Mouse (Mus musculus) R1 (cell line): ENCODE results near the gene Scrn2.

Source experiments
- DNase-seq: peaks from one replicate; pipeline ENCODE4 v3.0.0-alpha.2; 2018; ENCODE audit warnings: low read depth, low spot score

Scrn2 gene

DNA sequence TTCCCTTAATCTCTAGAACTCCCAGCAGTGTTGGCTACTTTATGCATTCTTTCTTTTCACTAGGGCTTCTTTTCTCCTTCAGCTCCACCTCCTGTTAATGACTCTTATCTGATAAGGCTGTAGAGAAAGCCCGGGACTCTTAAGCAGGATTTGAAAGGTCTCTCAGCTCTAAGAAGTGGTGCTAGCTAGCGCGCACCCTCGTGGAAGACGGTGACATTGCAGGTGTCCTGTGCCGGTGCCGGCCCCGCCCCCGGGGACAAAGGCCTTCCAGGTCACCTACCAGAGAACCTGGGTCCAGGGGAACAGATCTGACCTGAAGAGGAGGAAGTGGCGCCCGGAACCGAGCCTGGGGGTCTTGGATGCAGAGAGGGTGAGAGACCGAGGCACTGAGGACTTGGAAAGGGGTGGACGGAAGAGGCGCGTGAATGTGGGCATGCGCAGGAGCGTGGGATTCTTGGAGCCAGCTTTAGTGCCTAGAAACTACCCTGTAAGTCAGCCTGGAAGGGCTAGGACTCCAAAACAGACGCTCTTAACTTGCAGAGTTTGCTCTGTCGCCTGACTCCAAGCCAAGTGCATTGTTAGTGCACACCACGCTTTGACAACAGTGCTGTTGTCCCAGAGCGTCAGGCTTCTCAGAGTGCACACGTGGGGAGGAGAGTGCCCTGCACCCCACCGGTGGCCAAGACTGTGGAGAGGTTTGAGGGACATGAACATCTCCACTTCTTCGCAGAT lies at the start of gene Scrn2:
Scrn2 (plus strand) TSS at position 253 of the 732 bp plus-strand sequence.
- peak; percentile 92 for DNase-seq

DNA sequence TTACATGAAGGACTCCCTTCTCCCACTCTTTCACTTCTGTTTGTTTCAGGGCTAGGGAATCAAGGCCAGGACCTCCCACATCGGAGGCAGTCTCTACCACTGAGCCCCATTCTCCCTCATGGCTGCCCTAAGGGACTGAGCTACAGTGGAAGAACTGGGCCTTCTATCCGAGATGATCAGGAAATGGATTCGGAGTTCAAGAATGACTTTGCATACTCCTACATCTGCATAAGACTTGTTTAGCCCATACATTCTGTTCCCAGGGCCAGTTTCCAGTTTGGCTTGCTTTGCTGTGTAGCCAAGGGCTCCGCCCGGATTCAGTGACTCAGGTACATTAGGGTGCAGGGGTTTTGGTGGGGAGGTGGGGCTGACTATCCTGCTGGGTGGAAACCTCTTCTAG lies 49.7 kb upstream of the Scrn2 start:
- peak; percentile 93 for DNase-seq

- DNase-seq: no peak
Measured at GRCm38 (mm10) chr11:96981461-96981860, 48.3 kb upstream of the Scrn2 start.

DNA sequence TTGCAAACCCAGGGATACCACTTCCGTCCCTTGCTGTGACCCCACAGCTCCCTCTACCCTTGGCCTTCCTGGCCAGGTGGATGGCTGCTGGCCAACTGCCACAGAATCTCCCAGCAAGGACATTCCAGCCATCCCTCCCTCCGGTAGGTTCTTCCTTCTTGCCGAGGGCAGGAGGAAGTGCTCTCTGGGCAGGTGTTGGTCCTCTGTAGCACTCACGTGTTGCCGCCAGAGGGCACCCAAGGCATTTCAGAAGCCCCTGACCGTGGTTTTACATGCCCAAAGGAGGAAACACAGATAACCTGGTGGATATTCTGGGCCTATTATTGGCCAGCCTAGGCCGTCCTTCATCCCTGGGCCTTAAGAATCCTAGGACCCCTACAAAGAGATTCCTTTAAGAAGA lies 47.4 kb upstream of the Scrn2 start:
- DNase-seq: peak; percentile 91

GRCm38 (mm10) chr11:96982859-96983258 lies 46.9 kb upstream of the Scrn2 start, which contains the start of gene Sp2:
Sp2 (minus strand) TSS chr11:96982959.
- DNase-seq: no peak

DNA sequence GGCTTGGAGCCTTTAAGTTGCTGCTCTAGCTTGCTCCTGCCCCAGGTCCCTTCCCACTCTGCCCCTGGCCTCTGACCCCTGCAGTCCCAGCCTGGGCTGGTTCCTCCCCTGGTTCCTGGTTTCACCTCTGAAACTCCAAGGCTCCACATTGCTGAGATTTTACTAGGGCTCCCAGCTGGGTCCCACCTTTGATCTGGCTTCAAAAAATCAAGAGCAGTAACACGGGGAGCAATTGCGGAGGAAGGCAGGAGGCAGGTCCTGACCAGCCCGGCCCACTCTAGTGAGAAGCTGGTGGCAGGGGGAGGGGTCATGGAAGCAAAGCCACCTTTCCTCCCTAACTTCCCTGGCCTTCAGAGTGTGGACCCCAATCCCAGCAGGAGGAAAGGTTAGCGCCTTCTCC lies 44.8 kb upstream of the Scrn2 start:
- DNase-seq: no peak

DNA sequence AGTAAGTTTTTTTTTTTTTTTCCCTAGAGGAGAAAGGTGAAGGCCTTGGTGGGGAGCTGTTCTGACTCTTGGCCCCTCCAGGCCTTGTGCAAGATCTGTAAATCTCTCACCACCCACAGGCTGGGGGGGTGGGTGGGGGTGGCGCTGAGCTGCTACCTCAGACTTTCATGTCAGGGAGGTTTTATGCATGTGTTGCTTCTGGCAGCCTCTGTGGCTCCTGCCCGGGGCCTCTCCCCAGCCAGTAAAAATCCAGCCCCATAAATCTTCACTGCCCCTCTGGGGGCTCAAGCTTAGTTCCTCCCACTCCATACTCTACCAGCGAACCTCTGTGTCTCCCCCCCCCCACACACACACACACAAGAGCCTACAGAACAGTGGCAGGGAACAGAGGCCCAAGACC lies 43.3 kb upstream of the Scrn2 start:
- no peak for DNase-seq

- peak; percentile 75 for DNase-seq
Measured at GRCm38 (mm10) chr11:96987873-96988655, 41.7 kb upstream of the Scrn2 start.

DNA sequence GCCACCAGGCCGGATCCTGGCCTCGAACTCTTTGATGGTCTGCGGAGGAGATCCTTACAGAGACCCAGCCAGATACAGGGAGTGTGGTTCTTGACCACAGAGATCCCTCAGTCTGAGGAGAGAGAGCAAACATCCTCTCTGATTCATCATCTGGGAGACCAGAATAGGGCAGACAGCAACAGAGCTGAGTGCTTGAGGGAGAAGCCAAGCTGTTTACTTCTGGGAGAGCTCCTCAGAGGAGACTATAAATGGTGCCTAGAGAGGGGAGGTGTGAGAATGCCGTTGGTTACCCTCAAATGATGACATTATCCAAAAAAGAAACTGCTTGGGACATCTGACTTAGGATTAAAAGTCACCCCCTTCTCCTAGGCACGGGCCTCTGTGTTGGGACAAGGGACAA lies 38.2 kb upstream of the Scrn2 start:
- DNase-seq: no peak

DNA sequence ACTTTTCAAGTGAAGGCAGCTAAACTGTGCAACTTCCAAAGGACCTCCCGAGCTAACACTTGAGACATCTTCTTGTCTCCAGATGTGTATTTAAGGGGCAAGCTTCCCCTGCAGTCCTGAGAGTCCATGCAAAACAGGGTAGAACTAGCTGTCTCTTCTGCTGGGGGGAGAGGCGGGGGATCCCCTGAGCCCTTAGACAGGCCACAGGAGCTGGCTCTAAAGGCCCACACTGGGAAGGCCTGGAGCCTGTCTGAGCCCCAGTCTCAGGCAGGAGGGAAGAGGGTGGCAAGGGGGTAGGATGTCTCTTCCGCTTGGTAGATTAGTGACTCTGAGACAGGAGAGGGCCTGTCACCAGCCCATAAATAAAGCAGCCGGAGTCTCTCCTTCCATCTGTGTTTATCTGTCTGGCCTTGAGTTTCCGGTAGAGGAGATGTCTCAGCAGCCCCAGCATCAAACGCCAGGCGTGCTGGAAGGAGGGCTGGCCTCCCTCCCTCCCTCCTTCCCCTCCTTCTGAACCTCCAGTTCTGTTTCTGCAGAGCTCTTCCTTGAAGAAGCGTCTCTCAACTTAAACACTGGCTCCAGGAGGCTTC lies 36.9 kb upstream of the Scrn2 start:
- no peak for DNase-seq

DNA sequence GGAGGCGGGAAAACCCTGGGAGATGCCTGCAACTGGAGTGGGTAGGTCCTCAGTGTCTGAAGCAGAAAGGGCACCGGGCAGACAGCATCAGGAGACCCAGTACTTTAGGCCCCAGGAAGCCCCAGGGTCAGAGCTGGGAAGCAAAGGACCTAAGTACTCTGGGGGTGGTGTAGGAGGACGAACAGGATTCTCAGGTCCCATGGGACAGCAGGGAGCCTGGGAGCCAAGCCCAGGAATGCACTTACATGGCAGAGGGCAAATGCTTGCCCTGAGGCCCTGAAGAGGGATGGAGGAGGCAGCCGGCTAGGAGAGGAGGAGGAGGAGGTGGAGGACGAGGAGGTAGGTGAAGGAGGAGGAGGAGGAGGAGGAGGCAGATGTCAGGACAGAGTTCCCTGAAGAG lies 34.7 kb upstream of the Scrn2 start:
- no peak for DNase-seq

GRCm38 (mm10) chr11:96995836-96996772 lies 33.6 kb upstream of the Scrn2 start:
- DNase-seq: no peak

GRCm38 (mm10) chr11:96996773-96997379 lies 32.9 kb upstream of the Scrn2 start:
- peak; percentile 64 for DNase-seq

DNA sequence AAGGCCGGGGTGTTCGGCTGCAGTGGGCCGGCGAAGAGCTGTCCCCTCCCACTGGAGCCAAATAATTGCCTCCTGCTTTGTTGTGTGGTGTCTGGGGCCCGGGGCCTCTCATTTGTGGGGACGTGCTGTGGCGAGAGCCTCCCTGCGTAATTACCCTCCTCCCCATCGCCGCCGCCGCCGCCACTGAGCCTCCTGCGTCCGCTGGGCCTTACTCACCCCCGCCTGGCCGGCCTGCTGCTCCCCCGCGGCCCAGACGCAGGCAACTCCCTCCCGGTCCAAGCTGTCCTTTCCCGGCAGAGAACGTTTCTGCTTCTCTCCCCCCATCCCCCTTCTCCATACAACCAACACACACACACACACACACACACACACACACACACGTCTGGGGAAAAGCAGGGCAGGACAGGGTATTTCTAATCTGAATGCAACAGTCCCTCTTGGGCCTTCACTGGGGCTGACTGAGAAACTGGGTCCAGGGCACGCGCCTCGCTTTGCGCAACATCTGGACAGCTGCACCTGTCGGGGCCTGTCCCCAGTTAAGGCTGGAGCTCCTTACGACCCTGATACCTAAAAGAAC lies 32.3 kb upstream of the Scrn2 start:
- peak; percentile 44 for DNase-seq

DNA sequence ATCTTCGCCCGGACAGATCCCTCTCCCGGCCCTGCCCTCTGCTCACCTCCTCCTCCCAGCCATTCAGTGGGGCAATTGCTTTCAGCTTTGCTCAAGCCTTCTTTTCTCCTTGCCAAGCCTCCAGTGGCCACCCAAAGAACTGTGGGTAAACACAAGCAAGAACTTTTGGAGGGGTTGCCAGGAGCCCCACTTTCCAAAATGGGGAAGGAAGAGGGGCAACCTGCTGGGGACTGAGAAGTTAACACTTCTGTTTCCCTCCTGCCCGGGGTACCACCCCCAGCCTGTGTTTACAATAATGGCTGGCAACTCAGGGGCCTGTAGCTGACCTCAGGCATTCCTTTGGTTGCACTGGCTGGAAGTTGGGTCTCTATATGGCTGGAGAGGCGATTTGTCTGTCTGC lies 26.6 kb upstream of the Scrn2 start:
- DNase-seq: peak; percentile 26

DNA sequence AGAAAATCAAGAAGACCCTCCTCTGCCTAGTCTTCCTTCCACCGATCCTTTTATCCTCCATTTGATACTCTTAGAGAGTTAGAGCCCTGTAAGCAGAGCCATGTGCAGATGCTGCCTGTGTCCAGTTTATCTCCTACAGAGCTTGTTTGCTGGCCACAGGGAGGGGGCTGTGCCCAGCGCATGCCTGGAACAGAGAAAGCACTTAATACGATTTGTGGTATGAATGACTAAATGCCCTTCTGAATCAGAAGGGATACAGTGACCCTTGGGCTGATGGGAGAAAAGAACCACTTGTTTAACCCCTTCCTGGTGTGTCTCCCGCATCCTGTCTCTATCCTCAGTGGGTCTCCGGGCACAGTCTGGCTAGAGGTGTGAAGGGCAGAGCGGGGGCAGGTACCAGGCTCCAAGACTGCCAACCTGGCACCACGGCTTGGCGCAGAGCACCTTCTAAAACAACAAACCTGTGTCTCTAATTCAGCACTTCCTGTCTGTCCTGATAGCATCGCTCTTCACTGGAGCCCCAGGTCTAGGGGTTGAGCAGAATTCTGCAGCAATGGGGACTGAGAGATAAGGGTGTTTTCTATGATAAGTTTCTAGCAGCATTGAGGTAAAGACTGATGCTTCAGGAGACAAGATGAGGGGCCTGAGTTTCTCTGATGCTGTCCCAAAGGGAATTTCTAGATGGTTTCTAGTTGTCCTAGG lies 22.5 kb upstream of the Scrn2 start:
- no peak for DNase-seq

GRCm38 (mm10) chr11:97009198-97009790 lies 20.4 kb upstream of the Scrn2 start:
- no peak for DNase-seq

- DNase-seq: no peak
Measured at GRCm38 (mm10) chr11:97013121-97013670, 16.5 kb upstream of the Scrn2 start, which contains the start of gene Sp6. Sp6 (plus strand) TSS chr11:97013394.
